Mouse (Mus musculus) heart, adult 2 months (tissue): Measurements from ENCODE around the gene Elmod2. TPM values are rescaled to one million over a fixed set of nuclear protein-coding genes. Genes with fewer than 3 reads are reported as not detected.
A peak's percentile ranks its signal among the peaks of the same experiment; 100 is the strongest.
"Not testable (repeated sequence)": the region's sequence is repeated elsewhere in the genome, so short reads cannot be mapped to it uniquely, and the experiment has no call there.

Experiments used
- DNase-seq, 2 experiments: peaks; one replicate each; pipeline ENCODE4 v3.0.0; 2021
- H3K27ac ChIP-seq: fragments of 200-600 bp; 2 replicates; pipeline ENCODE4 v1.8.1; 2022
- H3K27me3 ChIP-seq: fragments of 200-500 bp; 2 replicates; pipeline ENCODE4 v1.6.1; 2012; ENCODE audit warnings: mild to moderate bottlenecking, low read length, inconsistent platforms, mixed read lengths; ENCODE audit not compliant: control insufficient read depth, insufficient read depth
- H3K36me3 ChIP-seq: fragments of 200-500 bp; 2 replicates; pipeline ENCODE4 v1.6.1; 2012; ENCODE audit warnings: low read length, inconsistent platforms; ENCODE audit not compliant: control insufficient read depth, insufficient read depth
- H3K4me1 ChIP-seq: fragments of 200-500 bp; 2 replicates; pipeline ENCODE4 v1.6.1; 2011; ENCODE audit warnings: low read length; ENCODE audit not compliant: control insufficient read depth, insufficient read depth
- H3K4me3 ChIP-seq: fragments of 200-600 bp; 2 replicates; pipeline ENCODE4 v1.8.1; 2022
- H3K79me2 ChIP-seq: fragments of 200-500 bp; replicated peaks from 2 replicates; pipeline ENCODE4 v1.6.1; 2012; ENCODE audit warnings: mild to moderate bottlenecking, inconsistent platforms, low read length, moderate library complexity, mixed read lengths; ENCODE audit not compliant: control insufficient read depth, insufficient read depth
- H3K9ac ChIP-seq: fragments of 200-500 bp; 2 replicates; pipeline ENCODE4 v1.6.1; 2012; ENCODE audit warnings: low read depth, mild to moderate bottlenecking, control low read depth, inconsistent platforms, low read length, mixed read lengths
- CTCF ChIP-seq: fragments of 200-600 bp; IDR thresholded peaks from 2 replicates; pipeline ENCODE4 v1.8.1; 2022; ENCODE audit warnings: antibody characterized with exemption, mild to moderate bottlenecking, moderate library complexity
- EP300 ChIP-seq: fragments of 200-500 bp; IDR thresholded peaks from 2 replicates; pipeline ENCODE4 v1.6.1; 2011; ENCODE audit warnings: low read depth, low read length, control low read depth; ENCODE audit not compliant: insufficient read depth
- POLR2A ChIP-seq: fragments of 200-500 bp; IDR thresholded peaks from 2 replicates; pipeline ENCODE4 v1.6.1; 2011; ENCODE audit warnings: mild to moderate bottlenecking, low read depth, low read length, control low read depth; ENCODE audit not compliant: insufficient read depth
- WGBS: fragments of 180-500 bp; shearing (Covaris S2); methylation state at CpG from one replicate; pipeline ENCODE4 v1.1.7; 2018; 5-methylcytosine and 5-hydroxymethylcytosine counted together
- intact Hi-C: fragments of 180-260 bp; cut with DNase I; formaldehyde crosslinking; loops from one replicate; pipeline ENCODE4 v1.15.1; 2025
- polyA plus RNA-seq: library from polyadenylated mRNA; depleted of rRNA; stranded (reverse); fragments of >200 nt; gene quantifications from 2 replicates; pipeline ENCODE4 v1.2.3, GENCODE M21; 2012
- total RNA-seq, 2 experiments: library from RNA; stranded (reverse); gene quantifications; 2 replicates each; pipeline ENCODE4 v1.2.3; 2021

Gene Elmod2
- total and polyA plus RNA-seq, 3 experiments: 2.7 to 8.3 (median 7.7) TPM

- Histone ChIP-seq H3K27ac (no peak overlapping the region), H3K79me2 (no peaks in the 10 kb centered on the region), H3K4me1 (no peaks in the 10 kb centered on the region; the same call in 1 of the 2 replicates), H3K36me3 (no peaks in the 10 kb centered on the region), H3K4me3 (no peak overlapping the region), H3K27me3 (no peaks in the 10 kb centered on the region), H3K9ac (no peak overlapping the region)
- TF ChIP-seq POLR2A: no peak
- no peak for TF ChIP-seq CTCF
- no peak for TF ChIP-seq EP300
- no peak for DNase-seq
- intact Hi-C loops: no loop called here
- 90% methylated on average over 5 of the region's 5 CpGs for WGBS
These were observed 4.4 kb downstream of the Elmod2 start for GRCm38 (mm10) chr8:83327889-83328288.

GRCm38 (mm10) chr8:83323056-83323455, 9.2 kb downstream of the Elmod2 start:
- intact Hi-C loops: no loop called here
- H3K27me3 ChIP-seq: no peaks in the 10 kb centered on the region
- H3K36me3 ChIP-seq: no peaks in the 10 kb centered on the region
- no peak overlapping the region for H3K4me3 ChIP-seq
- DNase-seq: no peak
- TF ChIP-seq EP300 (no peak), CTCF (peak; percentile 36), POLR2A (no peak)
- H3K9ac ChIP-seq: no peak overlapping the region
- H3K27ac ChIP-seq: no peak overlapping the region
- H3K4me1 ChIP-seq: no peaks in the 10 kb centered on the region
- H3K79me2 ChIP-seq: no peaks in the 10 kb centered on the region
- WGBS: 84% methylated on average over 2 of the region's 2 CpGs

DNA sequence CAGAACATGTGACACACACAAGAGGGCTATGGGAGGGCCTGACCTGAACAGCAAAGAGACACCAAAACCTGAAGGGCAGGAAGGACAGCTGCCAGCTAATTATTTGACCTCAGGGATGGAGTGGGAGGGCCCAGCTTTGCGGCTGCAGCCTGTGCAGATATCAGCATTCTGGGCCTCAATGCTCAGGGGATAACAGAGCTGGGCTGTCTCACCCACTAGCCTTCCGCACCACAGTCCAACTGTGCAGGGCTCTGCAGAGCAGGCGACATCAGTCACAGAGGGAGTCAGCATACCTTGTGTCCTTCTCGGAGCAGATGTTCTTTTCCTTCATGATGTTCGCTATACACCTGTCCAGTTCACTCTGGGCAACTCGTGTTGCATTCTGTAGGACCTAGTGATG, 9.9 kb downstream of the Elmod2 start:
- TF ChIP-seq CTCF: no peak
- TF ChIP-seq EP300: no peak
- no peak for TF ChIP-seq POLR2A
- WGBS: 93% methylated on average over 6 of the region's 6 CpGs
- intact Hi-C loops: no loop called here
- DNase-seq: no peak
- Histone ChIP-seq H3K27ac (no peak overlapping the region), H3K4me3 (no peak overlapping the region), H3K36me3 (no peaks in the 10 kb centered on the region), H3K27me3 (no peaks in the 10 kb centered on the region), H3K79me2 (no peaks in the 10 kb centered on the region), H3K4me1 (no peaks in the 10 kb centered on the region), H3K9ac (no peak overlapping the region)

GRCm38 (mm10) chr8:83320543-83320942, 11.7 kb downstream of the Elmod2 start:
- Histone ChIP-seq H3K9ac (no peak overlapping the region), H3K36me3 (no peaks in the 10 kb centered on the region), H3K27me3 (no peaks in the 10 kb centered on the region), H3K4me3 (no peak overlapping the region), H3K4me1 (no peaks in the 10 kb centered on the region), H3K27ac (no peak overlapping the region), H3K79me2 (no peaks in the 10 kb centered on the region)
- 88% methylated on average over 3 of the region's 3 CpGs for WGBS
- no peak for TF ChIP-seq EP300
- no peak for TF ChIP-seq CTCF
- intact Hi-C loops: no loop called here
- DNase-seq: no peak

GRCm38 (mm10) chr8:83315691-83316090, 16.6 kb downstream of the Elmod2 start:
- no peaks in the 10 kb centered on the region for H3K36me3 ChIP-seq
- intact Hi-C loops: no loop called here
- H3K4me1 ChIP-seq: no peaks in the 10 kb centered on the region
- H3K79me2 ChIP-seq: no peaks in the 10 kb centered on the region
- no peak overlapping the region for H3K4me3 ChIP-seq
- TF ChIP-seq CTCF (no peak), EP300 (no peak), POLR2A (no peak)
- WGBS: 89% methylated on average over 2 of the region's 2 CpGs
- no peaks in the 10 kb centered on the region for H3K27me3 ChIP-seq
- no peak overlapping the region for H3K9ac ChIP-seq
- DNase-seq: no peak
- no peak overlapping the region for H3K27ac ChIP-seq

DNA sequence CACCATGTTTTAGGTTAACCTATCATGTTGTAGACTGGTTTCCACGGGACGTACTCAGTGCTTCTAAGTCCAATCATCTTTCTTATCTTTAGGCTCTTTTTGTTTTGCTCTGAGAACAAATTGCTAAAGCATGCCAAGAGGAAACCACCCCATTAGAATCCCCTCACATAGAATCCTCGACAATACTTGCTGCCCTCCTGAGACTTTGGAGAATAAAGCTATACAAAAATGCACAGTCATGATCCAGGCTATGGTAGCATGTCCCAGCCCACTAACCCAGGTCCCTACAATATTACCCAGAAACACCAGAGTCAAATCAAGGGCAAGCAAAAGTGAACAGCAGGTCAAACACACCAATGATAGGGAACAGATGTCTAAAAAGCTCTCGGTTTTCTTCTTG, 17.2 kb downstream of the Elmod2 start:
- H3K9ac ChIP-seq, H3K27me3 ChIP-seq, H3K27ac ChIP-seq, intact Hi-C loops, H3K4me3 ChIP-seq, DNase-seq, H3K36me3 ChIP-seq, H3K79me2 ChIP-seq, H3K4me1 ChIP-seq: not testable (repeated sequence)
- 74% methylated on average over 4 of the region's 4 CpGs for WGBS
